Mouse (Mus musculus) granulocyte monocyte progenitor cell, adult 5-6 weeks (primary cell): ENCODE results near the gene Spast. TPM values are rescaled to one million over a fixed set of nuclear protein-coding genes. Genes with fewer than 3 reads are reported as not detected.
A peak's percentile ranks its signal among the peaks of the same experiment; 100 is the strongest.
"Not testable (repeated sequence)": the region's sequence is repeated elsewhere in the genome, so short reads cannot be mapped to it uniquely, and the experiment has no call there.

Source experiments
- ATAC-seq: replicated peaks from 2 replicates; pipeline ENCODE4 v1.8.0; 2016; ENCODE audit warnings: mild to moderate bottlenecking, moderate TSS enrichment, inconsistent platforms; ENCODE audit not compliant: poor library complexity, severe bottlenecking
- total RNA-seq, 2 experiments: library from RNA; stranded (forward) in 1 of 2; stranded (reverse) in 1 of 2; fragments of 200-712, 200-1000 nt in 1 of 2; fragments of >200 nt in 1 of 2; fragmentation: Nextera tagmentation in 1 of 2; gene quantifications; 2 replicates each; pipeline ENCODE4 v1.2.3; 2014 to 2017

Gene Spast
- total RNA-seq, 2 experiments from 2014 or later = 27.3 to 70.0 TPM

- ATAC-seq = no peak
These were observed 14.9 kb upstream of the Spast start, which contains the start of gene Dpy30 for GRCm38 (mm10) chr17:74323844-74324243. Gene Dpy30 (minus strand): TSS chr17:74323944.

- ATAC-seq = not testable (repeated sequence)
These were observed 11.6 kb upstream of the Spast start for GRCm38 (mm10) chr17:74327195-74327594.

- ATAC-seq = peak; percentile 91
These were observed 10.6 kb upstream of the Spast start for GRCm38 (mm10) chr17:74328146-74328545.

GRCm38 (mm10) chr17:74331049-74331676 lies 7.6 kb upstream of the Spast start:
- no peak for ATAC-seq

GRCm38 (mm10) chr17:74338225-74338931 lies 409 bp upstream of the Spast start:
- peak; percentile 94 for ATAC-seq

GRCm38 (mm10) chr17:74341151-74341550 lies 2.4 kb downstream of the Spast start:
- ATAC-seq = no peak

- no peak for ATAC-seq
These were observed 24.8 kb downstream of the Spast start for GRCm38 (mm10) chr17:74363592-74363991.

GRCm38 (mm10) chr17:74376916-74377315 lies 38.1 kb downstream of the Spast start:
- no peak for ATAC-seq

GRCm38 (mm10) chr17:74386657-74387056 lies 47.9 kb downstream of the Spast start:
- ATAC-seq = no peak

- ATAC-seq = no peak
These were observed 51.1 kb downstream of the Spast start for GRCm38 (mm10) chr17:74389847-74390246.

- peak; percentile 20; the same call in 1 of the 2 replicates for ATAC-seq
These were observed 55.6 kb downstream of the Spast start for GRCm38 (mm10) chr17:74394381-74394780.

- ATAC-seq = peak; percentile 17; the same call in 1 of the 2 replicates
These were observed 56.1 kb downstream of the Spast start for GRCm38 (mm10) chr17:74394855-74395254.

- peak; percentile 96 for ATAC-seq
These were observed 56.7 kb downstream of the Spast start, which contains the start of gene Slc30a6 for GRCm38 (mm10) chr17:74395383-74396065. Gene Slc30a6 (plus strand): TSS chr17:74395608.

- ATAC-seq = no peak
These were observed 58.0 kb downstream of the Spast start for GRCm38 (mm10) chr17:74396766-74397165.

GRCm38 (mm10) chr17:74397173-74397572 lies 58.4 kb downstream of the Spast start:
- peak; percentile 43 for ATAC-seq

GRCm38 (mm10) chr17:74402486-74403222 lies 63.9 kb downstream of the Spast start:
- no peak for ATAC-seq

- no peak for ATAC-seq
These were observed 67.7 kb downstream of the Spast start for GRCm38 (mm10) chr17:74406487-74406886.

- no peak for ATAC-seq
These were observed 70.9 kb downstream of the Spast start for GRCm38 (mm10) chr17:74409722-74410121.

GRCm38 (mm10) chr17:74413324-74413723 lies 74.5 kb downstream of the Spast start:
- ATAC-seq = no peak

- peak; percentile 74 for ATAC-seq
These were observed 75.9 kb downstream of the Spast start for GRCm38 (mm10) chr17:74414671-74415070.
